Mouse (Mus musculus): ENCODE results near the gene Ccnd3. TPM values are rescaled to one million over a fixed set of nuclear protein-coding genes. Genes with fewer than 3 reads are reported as not detected.

The Ccnd3 gene
- polyA plus RNA-seq, 1 experiment from 2014 or later = 552 TPM

- no peak for DNase-seq (ENCODE audit: low spot score)
- no peak overlapping the region for H3K27ac ChIP-seq
These were observed 67.6 kb downstream of the Ccnd3 start for GRCm38 (mm10) chr17:47572436-47572835.

DNA sequence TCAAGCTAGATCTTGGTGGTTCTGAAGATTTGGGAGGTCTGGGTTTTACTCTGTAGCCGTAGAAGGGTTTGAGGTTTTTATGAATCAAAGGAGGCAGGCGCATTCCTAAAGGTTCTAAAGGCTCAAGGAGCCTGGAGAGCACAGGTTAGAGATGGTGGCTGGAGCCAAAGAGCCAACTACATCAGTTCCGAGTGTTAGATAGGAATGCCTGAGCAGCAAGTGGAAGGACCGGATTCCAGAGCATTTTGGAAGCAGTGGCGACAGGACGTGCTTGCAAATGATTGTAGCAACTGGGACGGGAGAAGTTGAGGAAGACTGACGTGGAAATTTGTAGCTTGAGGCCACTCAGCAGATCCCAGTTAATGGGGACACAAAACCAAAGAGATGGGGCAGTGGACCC is 69.2 kb downstream of the Ccnd3 start:
- H3K27me3 ChIP-seq (ENCODE audit: insufficient read depth, poor library complexity, severe bottlenecking) = no peaks in the 10 kb centered on the region
- no peak for DNase-seq (ENCODE audit: low spot score)
- no peak overlapping the region for H3K27ac ChIP-seq
- H3K36me3 ChIP-seq = no peaks in the 10 kb centered on the region
- H3K4me1 ChIP-seq = peaks cover 18% of the 10 kb centered on the region
- H3K9me3 ChIP-seq = no peaks in the 10 kb centered on the region
- H3K4me3 ChIP-seq = no peak overlapping the region
- WGBS = 60% methylated on average over 8 of the region's 8 CpGs

More at GRCm38 (mm10) chr17:47572436-47572835, 67.6 kb downstream of the Ccnd3 start:
- Histone ChIP-seq H3K9me3 (no peaks in the 10 kb centered on the region), H3K36me3 (no peaks in the 10 kb centered on the region), H3K4me3 (no peak overlapping the region), H3K27me3 (ENCODE audit: insufficient read depth, poor library complexity, severe bottlenecking) (no peaks in the 10 kb centered on the region), H3K4me1 (peaks cover 18% of the 10 kb centered on the region)

DNA sequence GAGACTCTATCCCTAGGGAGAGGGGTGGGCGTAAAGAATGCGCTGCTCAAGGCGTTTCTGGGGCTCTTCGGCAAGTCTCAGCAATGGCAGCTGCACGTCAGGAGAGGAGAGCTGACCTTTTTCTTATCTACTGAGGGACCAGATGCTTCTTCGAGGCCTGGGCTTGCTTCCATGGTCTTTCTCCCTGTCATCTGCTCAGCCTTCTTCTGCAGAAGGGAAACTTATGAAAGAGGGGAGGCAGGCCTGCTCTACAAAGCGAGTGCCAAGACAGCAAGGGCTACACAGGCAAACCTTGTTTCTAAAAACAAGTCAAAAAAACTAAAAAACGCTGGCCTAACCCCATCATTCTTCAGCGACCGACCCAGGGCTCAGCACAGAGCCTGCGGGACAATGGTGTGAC is 70.0 kb downstream of the Ccnd3 start:
- DNase-seq (ENCODE audit: low spot score) = no peak
- Histone ChIP-seq H3K4me3 (no peak overlapping the region), H3K4me1 (peaks cover 18% of the 10 kb centered on the region), H3K36me3 (no peaks in the 10 kb centered on the region), H3K27me3 (ENCODE audit: insufficient read depth, poor library complexity, severe bottlenecking) (no peaks in the 10 kb centered on the region), H3K27ac (no peak overlapping the region), H3K9me3 (no peaks in the 10 kb centered on the region)
- 54% methylated on average over 11 of the region's 11 CpGs for WGBS

- Histone ChIP-seq H3K36me3 (no peaks in the 10 kb centered on the region), H3K4me3 (no peak overlapping the region), H3K27me3 (ENCODE audit: insufficient read depth, poor library complexity, severe bottlenecking) (no peaks in the 10 kb centered on the region), H3K27ac (no peak overlapping the region), H3K9me3 (no peaks in the 10 kb centered on the region), H3K4me1 (peaks cover 9% of the 10 kb centered on the region; the same call in 1 of the 2 replicates)
- WGBS = 84% methylated on average over 6 of the region's 6 CpGs
- DNase-seq (ENCODE audit: low spot score) = no peak
These were observed 73.8 kb downstream of the Ccnd3 start for GRCm38 (mm10) chr17:47578655-47579054.

GRCm38 (mm10) chr17:47580962-47581361 is 76.1 kb downstream of the Ccnd3 start:
- no peak overlapping the region for H3K4me3 ChIP-seq
- 83% methylated on average over 4 of the region's 4 CpGs for WGBS
- DNase-seq (ENCODE audit: low spot score) = no peak
- no peaks in the 10 kb centered on the region for H3K4me1 ChIP-seq
- H3K27me3 ChIP-seq (ENCODE audit: insufficient read depth, poor library complexity, severe bottlenecking) = no peaks in the 10 kb centered on the region
- H3K9me3 ChIP-seq = no peaks in the 10 kb centered on the region
- H3K36me3 ChIP-seq = no peaks in the 10 kb centered on the region
- no peak overlapping the region for H3K27ac ChIP-seq

GRCm38 (mm10) chr17:47588517-47588916 is 83.7 kb downstream of the Ccnd3 start:
- Histone ChIP-seq H3K36me3 (no peaks in the 10 kb centered on the region), H3K4me3 (no peak overlapping the region), H3K9me3 (no peaks in the 10 kb centered on the region), H3K27ac (no peak overlapping the region), H3K27me3 (ENCODE audit: insufficient read depth, poor library complexity, severe bottlenecking) (no peaks in the 10 kb centered on the region), H3K4me1 (peaks cover 7% of the 10 kb centered on the region; the same call in 1 of the 2 replicates)
- 82% methylated on average over 8 of the region's 8 CpGs for WGBS
- no peak for DNase-seq (ENCODE audit: low spot score)

GRCm38 (mm10) chr17:47591073-47591472 is 86.2 kb downstream of the Ccnd3 start:
- H3K27ac ChIP-seq = no peak overlapping the region
- H3K4me3 ChIP-seq = no peak overlapping the region
- H3K36me3 ChIP-seq = 0 out of 2 replicates have a peak, but pooled peaks cover 6% of the 10 kb centered on the region
- no peaks in the 10 kb centered on the region for H3K9me3 ChIP-seq
- no peaks in the 10 kb centered on the region for H3K27me3 ChIP-seq (ENCODE audit: insufficient read depth, poor library complexity, severe bottlenecking)
- DNase-seq (ENCODE audit: low spot score) = no peak
- 47% methylated on average over 3 of the region's 3 CpGs for WGBS
- peaks cover 19% of the 10 kb centered on the region for H3K4me1 ChIP-seq

DNA sequence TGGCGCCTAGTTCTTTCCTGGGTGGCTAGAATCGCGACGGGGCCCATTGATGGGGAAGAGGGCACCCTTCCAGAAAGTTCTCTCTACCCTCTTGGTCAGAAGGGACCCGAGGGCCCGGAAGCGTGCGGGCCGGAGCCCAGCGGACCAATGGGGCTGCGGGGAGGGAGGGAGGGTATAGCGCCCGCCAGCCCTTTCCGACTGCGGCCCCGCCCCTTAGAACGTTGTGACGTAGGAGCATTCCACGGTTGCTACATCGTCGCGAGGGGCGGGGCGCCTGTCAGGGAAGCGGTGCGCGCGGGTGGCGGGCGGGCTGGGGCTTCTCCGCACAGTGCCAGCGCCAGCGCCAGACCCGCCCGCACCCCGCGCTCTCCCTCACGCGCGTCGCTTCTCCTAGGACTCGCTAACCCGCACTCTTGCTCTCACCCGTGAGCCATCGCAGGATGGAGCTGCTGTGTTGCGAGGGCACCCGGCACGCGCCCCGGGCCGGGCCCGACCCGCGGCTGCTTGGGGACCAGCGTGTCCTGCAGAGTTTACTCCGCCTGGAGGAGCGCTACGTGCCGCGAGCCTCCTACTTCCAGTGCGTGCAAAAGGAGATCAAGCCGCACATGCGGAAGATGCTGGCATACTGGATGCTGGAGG is 88.5 kb downstream of the Ccnd3 start:
- peak; percentile 97 for DNase-seq (ENCODE audit: low spot score)
- Histone ChIP-seq H3K4me3 (peak overlapping the region; percentile 96), H3K9me3 (no peaks in the 10 kb centered on the region), H3K36me3 (peaks cover 28% of the 10 kb centered on the region), H3K27me3 (ENCODE audit: insufficient read depth, poor library complexity, severe bottlenecking) (no peaks in the 10 kb centered on the region), H3K4me1 (peaks cover 40% of the 10 kb centered on the region), H3K27ac (peak overlapping the region; percentile 99)
- under 1% methylated on average over 63 of the region's 63 CpGs for WGBS

DNA sequence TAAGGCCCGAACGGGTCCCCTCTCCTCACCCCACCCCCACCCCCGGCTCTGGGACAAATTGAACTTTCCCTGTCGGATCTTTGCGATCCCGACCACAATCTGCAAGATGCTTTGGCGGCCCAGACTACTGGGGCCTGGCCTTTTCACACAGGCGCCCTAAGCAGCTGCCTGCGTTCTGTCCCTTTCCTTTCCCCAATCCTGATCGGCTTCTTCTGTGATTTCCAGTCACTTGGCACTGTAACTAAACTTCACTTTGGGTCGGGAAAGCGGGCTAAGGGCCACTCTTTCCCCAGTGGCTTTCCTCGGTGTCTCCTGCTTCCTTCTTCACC is 89.0 kb downstream of the Ccnd3 start:
- no peaks in the 10 kb centered on the region for H3K9me3 ChIP-seq
- H3K36me3 ChIP-seq = peaks cover 33% of the 10 kb centered on the region
- DNase-seq (ENCODE audit: low spot score) = no peak
- H3K27ac ChIP-seq = peak overlapping the region; percentile 99
- peak overlapping the region; percentile 96 for H3K4me3 ChIP-seq
- under 1% methylated on average over 13 of the region's 13 CpGs for WGBS
- peaks cover 44% of the 10 kb centered on the region for H3K4me1 ChIP-seq
- H3K27me3 ChIP-seq (ENCODE audit: insufficient read depth, poor library complexity, severe bottlenecking) = no peaks in the 10 kb centered on the region

GRCm38 (mm10) chr17:47594183-47594968 is 89.5 kb downstream of the Ccnd3 start:
- H3K36me3 ChIP-seq = peaks cover 38% of the 10 kb centered on the region
- H3K27ac ChIP-seq = peak overlapping the region; percentile 99
- DNase-seq (ENCODE audit: low spot score) = peak; percentile 86
- H3K27me3 ChIP-seq (ENCODE audit: insufficient read depth, poor library complexity, severe bottlenecking) = no peaks in the 10 kb centered on the region
- under 1% methylated on average over 42 of the region's 43 CpGs for WGBS
- peak overlapping the region; percentile 96 for H3K4me3 ChIP-seq
- no peaks in the 10 kb centered on the region for H3K9me3 ChIP-seq
- peaks cover 45% of the 10 kb centered on the region for H3K4me1 ChIP-seq

- WGBS = 0% methylated on average over 9 of the region's 9 CpGs
- H3K9me3 ChIP-seq = no peaks in the 10 kb centered on the region
- H3K27ac ChIP-seq = peak overlapping the region; percentile 99
- H3K27me3 ChIP-seq (ENCODE audit: insufficient read depth, poor library complexity, severe bottlenecking) = no peaks in the 10 kb centered on the region
- peaks cover 44% of the 10 kb centered on the region for H3K36me3 ChIP-seq
- H3K4me1 ChIP-seq = peaks cover 50% of the 10 kb centered on the region
- no peak for DNase-seq (ENCODE audit: low spot score)
- H3K4me3 ChIP-seq = peak overlapping the region; percentile 96
These were observed 90.1 kb downstream of the Ccnd3 start for GRCm38 (mm10) chr17:47594969-47595247.

DNA sequence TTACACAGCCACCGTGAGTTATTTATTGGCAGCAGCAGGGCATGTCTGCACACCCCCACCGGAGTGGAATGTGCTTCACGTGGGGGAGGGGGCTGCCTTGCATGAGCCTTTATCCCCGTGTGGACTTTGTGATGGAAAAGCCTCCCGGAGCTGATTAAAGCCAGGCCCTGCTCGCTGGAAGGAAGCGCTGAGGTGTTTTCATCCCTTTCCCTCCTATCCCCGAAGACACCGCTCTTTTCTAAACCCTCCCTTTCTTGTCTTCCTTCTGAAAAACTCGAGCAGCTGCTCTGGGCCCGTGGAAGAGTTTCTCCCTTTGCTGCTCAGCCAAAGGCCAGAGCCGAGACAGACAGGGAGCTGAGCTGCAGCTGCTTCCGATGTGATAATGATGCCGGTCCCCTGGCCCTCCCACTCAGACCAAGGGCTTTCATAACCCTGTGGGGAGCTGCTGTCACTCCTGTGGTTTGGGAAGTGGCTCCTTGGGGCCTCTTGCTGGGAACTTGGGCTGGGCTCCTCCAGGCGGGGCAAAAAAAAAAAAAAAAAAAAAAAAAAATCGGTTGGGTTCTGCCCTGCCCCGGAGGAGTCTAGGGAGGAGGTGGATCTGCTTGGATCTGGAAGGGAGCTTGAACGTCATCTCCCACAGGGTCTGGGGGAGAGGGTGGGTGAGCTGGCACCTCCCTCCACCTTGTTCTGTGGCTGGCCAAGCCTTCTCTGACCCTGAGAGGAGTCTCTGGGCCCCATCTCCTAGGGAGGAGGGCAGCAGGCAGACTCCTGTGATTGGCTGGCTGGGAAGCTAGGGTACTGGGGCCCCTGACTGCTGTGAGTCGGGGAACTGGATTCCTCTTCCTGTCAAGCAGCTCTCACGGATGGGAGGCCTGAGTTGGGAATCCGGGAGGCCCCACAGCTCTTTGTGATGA is 90.7 kb downstream of the Ccnd3 start:
- Histone ChIP-seq H3K4me1 (peaks cover 50% of the 10 kb centered on the region), H3K4me3 (peak overlapping the region; percentile 96), H3K27ac (peak overlapping the region; percentile 99)

More for the DNA sequence above, 90.7 kb downstream of the Ccnd3 start:
- H3K36me3 ChIP-seq = peaks cover 50% of the 10 kb centered on the region
- DNase-seq (ENCODE audit: low spot score) = peak; percentile 97
- H3K9me3 ChIP-seq = no peaks in the 10 kb centered on the region
- under 1% methylated on average over 21 of the region's 21 CpGs for WGBS
- H3K27me3 ChIP-seq (ENCODE audit: insufficient read depth, poor library complexity, severe bottlenecking) = no peaks in the 10 kb centered on the region
